Mouse (Mus musculus) spleen, embryonic (tissue): Measurements from ENCODE around the gene Myo10.

Experiments
- CTCF ChIA-PET: fragments of 350-600 bp; sonication (Branson Sonifier 250); formaldehyde crosslinking; loops from one replicate; lab custom pipeline; 2022; lab: Charles Lee

The Myo10 gene

GRCm38 (mm10) chr15:25650371-25650770 lies 28.0 kb downstream of the Myo10 start:
- CTCF ChIA-PET: no interaction called here

GRCm38 (mm10) chr15:25651820-25652219 lies 29.5 kb downstream of the Myo10 start:
- CTCF ChIA-PET: no interaction called here

GRCm38 (mm10) chr15:25652368-25652767 lies 30.0 kb downstream of the Myo10 start:
- CTCF ChIA-PET: no interaction called here

GRCm38 (mm10) chr15:25652933-25653332 lies 30.6 kb downstream of the Myo10 start:
- CTCF ChIA-PET: no interaction called here

GRCm38 (mm10) chr15:25653680-25654079 lies 31.4 kb downstream of the Myo10 start:
- CTCF ChIA-PET: no interaction called here

GRCm38 (mm10) chr15:25662833-25663519 lies 40.7 kb downstream of the Myo10 start:
- CTCF ChIA-PET: interaction anchor here (0.7 kb wide), 1 partner anchor 8 kb away, joined by 8 read pairs; no protein-coding TSS in a partner anchor

GRCm38 (mm10) chr15:25669283-25670247 lies 47.2 kb downstream of the Myo10 start:
- CTCF ChIA-PET: no interaction called here

- CTCF ChIA-PET: no interaction called here
Observed at GRCm38 (mm10) chr15:25673231-25673980, 51.1 kb downstream of the Myo10 start.

- CTCF ChIA-PET: no interaction called here
Observed at GRCm38 (mm10) chr15:25674099-25674931, 52.0 kb downstream of the Myo10 start.

- CTCF ChIA-PET: no interaction called here
Observed at GRCm38 (mm10) chr15:25674932-25675250, 52.6 kb downstream of the Myo10 start.

- CTCF ChIA-PET: no interaction called here
Observed at GRCm38 (mm10) chr15:25675359-25675758, 53.0 kb downstream of the Myo10 start.

GRCm38 (mm10) chr15:25676056-25676785 lies 53.9 kb downstream of the Myo10 start:
- CTCF ChIA-PET: no interaction called here

- CTCF ChIA-PET: no interaction called here
Observed at GRCm38 (mm10) chr15:25679081-25679480, 56.8 kb downstream of the Myo10 start.

GRCm38 (mm10) chr15:25679616-25680015 lies 57.3 kb downstream of the Myo10 start:
- CTCF ChIA-PET: no interaction called here

- CTCF ChIA-PET: no interaction called here
Observed at GRCm38 (mm10) chr15:25680269-25680818, 58.0 kb downstream of the Myo10 start.

GRCm38 (mm10) chr15:25682953-25683507 lies 60.7 kb downstream of the Myo10 start:
- CTCF ChIA-PET: no interaction called here

- CTCF ChIA-PET: no interaction called here
Observed at GRCm38 (mm10) chr15:25685186-25685585, 62.9 kb downstream of the Myo10 start.

GRCm38 (mm10) chr15:25688424-25689283 lies 66.3 kb downstream of the Myo10 start:
- CTCF ChIA-PET: no interaction called here

- CTCF ChIA-PET: no interaction called here
Observed at GRCm38 (mm10) chr15:25689477-25689876, 67.2 kb downstream of the Myo10 start.
